In genomic region chr2:109345386-109345785, GRCm38 (mm10) we compare ENCODE assay signal across 21 mouse cellular contexts.
DNase-seq lines count a peak whose midpoint lies in the region; ATAC-seq and TF ChIP-seq lines count a peak whose summit lies in the region.
"Had no signal": no experiment of that assay in that cellular context is flagged by ENCODE, and none has a peak within 500 bp of the region (broad histone marks: within the 10 kb centered on the region; RNA-seq: fewer than 3 reads in every experiment).

No protein-coding gene starts in this region.

- no peak overlapping the region for H3K9ac ChIP-seq in embryonic facial prominence, embryonic 14.5 days (ENCODE audit: low read depth, low read length)
- no peak overlapping the region for H3K9ac ChIP-seq in midbrain, embryonic 11.5 days (ENCODE audit: low read length)
- H3K9ac ChIP-seq in midbrain, postnatal 0 days (replicated peaks; ENCODE audit: low read length, poor library complexity, severe bottlenecking) = no peak overlapping the region
- no peak overlapping the region for H3K9ac ChIP-seq in midbrain, embryonic 15.5 days
- H3K9ac ChIP-seq: embryonic facial prominence, embryonic 15.5 days; hindbrain, embryonic 13.5 days had no signal

- H3K27ac ChIP-seq in embryonic facial prominence, embryonic 14.5 days (replicated peaks; ENCODE audit: low read depth, low read length) = no peak overlapping the region
- no peak overlapping the region for H3K27ac ChIP-seq in embryonic facial prominence, embryonic 10.5 days (replicated peaks)
- H3K27ac ChIP-seq in midbrain, embryonic 11.5 days (ENCODE audit: low read depth, low read length) = no peak overlapping the region
- no peak overlapping the region for H3K27ac ChIP-seq in midbrain, postnatal 0 days (ENCODE audit: low read depth, low read length)
- no peak overlapping the region for H3K27ac ChIP-seq in midbrain, embryonic 15.5 days
- H3K27ac ChIP-seq: embryonic facial prominence, embryonic 15.5 days; forebrain, embryonic 10.5 days; heart, embryonic 10.5 days; hindbrain, embryonic 13.5 days had no signal

- H3K27me3 ChIP-seq in embryonic facial prominence, embryonic 14.5 days (replicated peaks; ENCODE audit: control insufficient read depth, insufficient read depth, low read length) = no peaks in the 10 kb centered on the region
- H3K27me3 ChIP-seq in embryonic facial prominence, embryonic 10.5 days (replicated peaks; ENCODE audit: low read depth, poor library complexity, severe bottlenecking) = no peaks in the 10 kb centered on the region
- H3K27me3 ChIP-seq in midbrain, embryonic 11.5 days (ENCODE audit: control insufficient read depth, insufficient read depth, low read length) = no peaks in the 10 kb centered on the region
- H3K27me3 ChIP-seq in midbrain, postnatal 0 days (ENCODE audit: insufficient read depth, low read length) = no peaks in the 10 kb centered on the region
- no peaks in the 10 kb centered on the region for H3K27me3 ChIP-seq in midbrain, embryonic 15.5 days (replicated peaks)
- H3K27me3 ChIP-seq: embryonic facial prominence, embryonic 15.5 days; hindbrain, embryonic 13.5 days had no signal

- no peak for TF ChIP-seq CTCF in midbrain, postnatal 0 days (IDR thresholded peaks at IDR 0.05)

- H3K4me3 ChIP-seq in embryonic facial prominence, embryonic 14.5 days (ENCODE audit: low read depth, low read length) = no peak overlapping the region
- no peak overlapping the region for H3K4me3 ChIP-seq in embryonic facial prominence, embryonic 10.5 days
- H3K4me3 ChIP-seq in midbrain, embryonic 11.5 days (ENCODE audit: low read depth, low read length) = no peak overlapping the region
- H3K4me3 ChIP-seq in midbrain, postnatal 0 days (ENCODE audit: low read depth, low read length) = no peak overlapping the region
- H3K4me3 ChIP-seq in midbrain, embryonic 15.5 days = no peak overlapping the region
- H3K4me3 ChIP-seq: embryonic facial prominence, embryonic 15.5 days; erythroblast, embryonic 14.5 days; forebrain, embryonic 10.5 days; heart, embryonic 10.5 days; hindbrain, embryonic 13.5 days had no signal

- ATAC-seq in embryonic facial prominence, embryonic 14.5 days (ENCODE audit: low read depth) = no peak
- ATAC-seq in midbrain, embryonic 11.5 days (ENCODE audit: low FRiP score) = peak; percentile 87
- no peak for ATAC-seq in midbrain, postnatal 0 days (ENCODE audit: low FRiP score)
- peak; percentile 56; the same call in 1 of the 2 replicates for ATAC-seq in midbrain, embryonic 15.5 days (replicated peaks)
- ATAC-seq: forebrain, embryonic 16.5 days had no signal

- peak; percentile 5 for DNase-seq in embryonic facial prominence, embryonic 14.5 days (ENCODE audit: low spot score)
- DNase-seq in embryonic facial prominence, embryonic 10.5 days (ENCODE audit: low spot score) = no peak
- peak; percentile 86 for DNase-seq in midbrain, embryonic 11.5 days (ENCODE audit: low spot score, missing footprints)
- no peak for DNase-seq in midbrain, postnatal 0 days (ENCODE audit: low spot score)
- DNase-seq in MN1 (ENCODE audit: low spot score) = no peak
- DNase-seq in lung, postnatal 25 days (ENCODE audit: low spot score) = no peak
- DNase-seq: adrenal gland, adult 8-10 months; adrenal gland, postnatal 36 days; cerebellum, adult 11 months; cerebellum, adult 8-10 months; cerebellum, postnatal 14 days; gastrocnemius, postnatal 10 days; heart, adult 18-20 months; heart, postnatal 10 days had no signal

- no peaks in the 10 kb centered on the region for H3K4me1 ChIP-seq in embryonic facial prominence, embryonic 14.5 days (ENCODE audit: control insufficient read depth, insufficient read depth, low read length)
- H3K4me1 ChIP-seq in embryonic facial prominence, embryonic 10.5 days = 0 out of 2 replicates have a peak, but pooled peaks cover 2% of the 10 kb centered on the region
- H3K4me1 ChIP-seq in midbrain, embryonic 11.5 days (ENCODE audit: control insufficient read depth, insufficient read depth, low read length) = 0 out of 2 replicates have a peak, but pooled peaks cover 2% of the 10 kb centered on the region
- no peaks in the 10 kb centered on the region for H3K4me1 ChIP-seq in midbrain, postnatal 0 days (ENCODE audit: insufficient read depth, low read length)
- H3K4me1 ChIP-seq in midbrain, embryonic 15.5 days = no peaks in the 10 kb centered on the region
- H3K4me1 ChIP-seq: embryonic facial prominence, embryonic 15.5 days; heart, embryonic 10.5 days; hindbrain, embryonic 13.5 days had no signal

- no peak overlapping the region for H3K4me2 ChIP-seq in embryonic facial prominence, embryonic 14.5 days (ENCODE audit: low read depth, low read length)
- no peak overlapping the region for H3K4me2 ChIP-seq in midbrain, embryonic 11.5 days
- H3K4me2 ChIP-seq in midbrain, postnatal 0 days (ENCODE audit: low read depth, low read length, poor library complexity, severe bottlenecking) = no peak overlapping the region
- no peak overlapping the region for H3K4me2 ChIP-seq in midbrain, embryonic 15.5 days
- H3K4me2 ChIP-seq: embryonic facial prominence, embryonic 15.5 days; hindbrain, embryonic 13.5 days had no signal

- 0 out of 2 replicates have a peak, but pooled peaks cover 6% of the 10 kb centered on the region for H3K36me3 ChIP-seq in embryonic facial prominence, embryonic 14.5 days (ENCODE audit: control insufficient read depth, insufficient read depth, low read length)
- peaks cover 18% of the 10 kb centered on the region for H3K36me3 ChIP-seq in embryonic facial prominence, embryonic 10.5 days (replicated peaks)
- H3K36me3 ChIP-seq in midbrain, embryonic 11.5 days (ENCODE audit: control insufficient read depth, insufficient read depth, low read length) = no peaks in the 10 kb centered on the region
- H3K36me3 ChIP-seq in midbrain, postnatal 0 days (ENCODE audit: insufficient read depth, low read length) = no peaks in the 10 kb centered on the region
- no peaks in the 10 kb centered on the region for H3K36me3 ChIP-seq in midbrain, embryonic 15.5 days (replicated peaks)
- H3K36me3 ChIP-seq: embryonic facial prominence, embryonic 15.5 days; heart, embryonic 10.5 days; hindbrain, embryonic 13.5 days had no signal

- H3K9me3 ChIP-seq in embryonic facial prominence, embryonic 14.5 days (ENCODE audit: control insufficient read depth, low read length) = no peaks in the 10 kb centered on the region
- no peaks in the 10 kb centered on the region for H3K9me3 ChIP-seq in embryonic facial prominence, embryonic 10.5 days
- no peaks in the 10 kb centered on the region for H3K9me3 ChIP-seq in midbrain, embryonic 11.5 days (ENCODE audit: control insufficient read depth, low read length)
- H3K9me3 ChIP-seq in midbrain, postnatal 0 days (ENCODE audit: low read length) = no peaks in the 10 kb centered on the region
- no peaks in the 10 kb centered on the region for H3K9me3 ChIP-seq in midbrain, embryonic 15.5 days
- H3K9me3 ChIP-seq: embryonic facial prominence, embryonic 15.5 days; forebrain, embryonic 10.5 days; heart, embryonic 10.5 days; hindbrain, embryonic 13.5 days had no signal

- WGBS in embryonic facial prominence, embryonic 14.5 days = 77% methylated on average over 4 of the region's 4 CpGs
- 66% methylated on average over 4 of the region's 4 CpGs for WGBS in embryonic facial prominence, embryonic 10.5 days
- WGBS in midbrain, embryonic 11.5 days = 45% methylated on average over 4 of the region's 4 CpGs
- WGBS in midbrain, postnatal 0 days = 29% methylated on average over 4 of the region's 4 CpGs
- 32% methylated on average over 4 of the region's 4 CpGs for WGBS in midbrain, embryonic 15.5 days

Comparison
In these comparisons a context has a peak if more than half of its experiments do, and no peak if none do; other contexts are left out.
1. ATAC-seq: peak in midbrain, embryonic 11.5 days (single experiment) and midbrain, embryonic 15.5 days (single experiment); none in embryonic facial prominence, embryonic 14.5 days (single experiment) and midbrain, postnatal 0 days (single experiment).
2. DNase-seq: peak in embryonic facial prominence, embryonic 14.5 days (single experiment) and midbrain, embryonic 11.5 days (single experiment); none in embryonic facial prominence, embryonic 10.5 days (single experiment), midbrain, postnatal 0 days (single experiment), MN1 (single experiment) and lung, postnatal 25 days (single experiment).